Mouse (Mus musculus): ENCODE results near the gene Khdrbs1.
"Not testable (repeated sequence)": the region's sequence is repeated elsewhere in the genome, so short reads cannot be mapped to it uniquely, and the experiment has no call there.

Khdrbs1 gene

DNA sequence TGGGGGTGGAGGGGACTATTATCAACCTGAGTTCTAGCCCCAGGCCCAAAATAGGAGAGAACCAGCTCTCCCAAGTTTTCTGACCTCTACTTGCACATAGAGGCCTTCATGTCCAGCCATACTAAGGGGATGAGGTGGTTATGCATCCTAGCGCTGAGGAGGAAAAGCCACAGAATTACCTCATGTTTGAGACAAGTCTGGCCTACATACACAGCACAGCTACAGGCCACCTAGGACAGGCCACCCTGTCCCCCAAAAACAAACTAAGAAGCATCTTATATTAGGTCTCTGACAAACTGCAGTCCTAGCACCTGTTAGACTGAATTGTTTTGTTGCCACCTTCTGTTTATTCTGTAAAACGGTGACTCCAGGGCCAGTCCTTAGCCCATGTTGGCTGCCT, 1.4 kb upstream of the Khdrbs1 start:
- DNase-seq (ENCODE audit: low read depth, low spot score), result no peak

- peak; percentile 48 for DNase-seq (ENCODE audit: low read depth, low spot score)
These were observed 897 bp upstream of the Khdrbs1 start for GRCm38 (mm10) chr4:129743010-129743390.

DNA sequence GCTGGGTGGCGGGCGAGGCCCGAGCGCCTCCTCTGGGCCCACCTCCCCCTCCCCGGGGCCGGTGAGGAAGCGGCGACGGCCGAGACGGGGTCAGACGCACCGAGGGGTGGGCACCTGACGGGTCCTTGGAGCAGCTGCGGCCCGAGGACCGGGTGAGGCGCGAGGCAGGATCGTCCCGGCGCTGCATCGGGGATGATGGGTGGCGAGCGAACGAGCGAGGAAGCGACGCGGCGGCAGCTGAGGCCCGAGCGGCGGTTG, 200 bp downstream of the Khdrbs1 start:
- DNase-seq (ENCODE audit: low read depth, low spot score), result no peak

GRCm38 (mm10) chr4:129741251-129741973, 691 bp downstream of the Khdrbs1 start:
- peak; percentile 60 for DNase-seq (ENCODE audit: low read depth, low spot score)

DNA sequence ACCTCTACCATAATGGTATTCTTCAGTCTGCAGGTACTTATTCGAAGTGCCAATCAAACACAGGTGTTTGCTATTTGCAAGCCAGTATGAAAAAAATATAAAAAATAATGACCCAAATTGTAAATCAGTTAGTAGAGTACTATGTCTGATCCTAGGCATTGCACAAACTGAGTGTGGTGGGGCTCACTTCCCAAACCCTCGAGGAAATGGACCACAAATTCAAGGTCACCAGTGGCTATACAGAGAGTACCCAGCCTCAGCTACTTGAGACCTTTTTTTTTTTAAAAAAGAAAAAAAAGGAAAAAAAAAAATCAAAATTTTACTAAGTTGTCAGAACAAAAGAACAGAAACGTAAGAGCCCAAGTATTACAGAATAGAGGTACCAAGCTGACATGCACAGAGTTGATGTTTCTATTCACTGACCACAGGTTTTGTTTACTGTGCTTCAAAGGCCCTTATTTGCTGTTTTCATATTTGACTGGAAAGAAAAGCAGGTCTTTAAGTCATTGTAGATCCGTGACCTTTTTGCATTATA, 2.9 kb downstream of the Khdrbs1 start:
- no peak for DNase-seq (ENCODE audit: low read depth, low spot score)

DNA sequence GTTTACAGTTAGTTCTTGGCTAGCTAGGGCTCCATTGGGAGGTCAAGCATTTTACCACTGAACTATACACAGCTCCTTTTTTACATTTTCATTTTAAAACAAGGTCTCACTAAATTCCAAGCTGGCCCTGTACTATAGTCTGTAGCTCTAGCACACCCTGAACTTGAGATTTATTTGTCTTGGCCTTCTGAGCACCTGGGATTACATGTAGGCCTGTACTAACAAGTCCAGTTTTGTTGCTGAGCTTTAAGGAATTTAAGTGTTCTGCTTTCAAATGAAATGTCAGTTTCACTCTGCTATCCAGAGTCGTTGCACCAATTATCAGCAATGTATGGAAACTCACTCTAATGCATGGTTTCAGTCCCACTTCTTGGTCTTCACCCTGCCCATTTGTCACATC, 5.9 kb downstream of the Khdrbs1 start:
- DNase-seq (ENCODE audit: low read depth, low spot score), result no peak

DNA sequence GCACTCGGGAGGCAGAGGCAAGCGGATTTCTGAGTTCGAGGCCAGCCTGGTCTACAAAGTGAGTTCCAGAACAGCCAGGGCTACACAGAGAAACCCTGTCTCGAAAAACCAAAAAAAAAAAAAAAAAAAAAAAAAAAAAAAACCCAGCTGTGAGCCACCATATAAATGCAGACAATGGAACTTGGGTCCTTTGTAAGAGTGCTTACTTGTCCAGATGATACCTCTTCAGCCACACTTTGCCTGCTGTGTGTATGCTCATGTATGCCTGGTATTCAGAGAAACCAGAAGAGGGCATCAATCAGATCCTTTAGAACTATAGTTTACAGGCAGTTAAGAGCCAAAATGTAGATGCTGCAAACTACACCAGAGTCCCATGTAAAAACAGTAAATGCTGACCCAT, 6.6 kb downstream of the Khdrbs1 start:
- peak; percentile 58 for DNase-seq (ENCODE audit: low read depth, low spot score)

DNA sequence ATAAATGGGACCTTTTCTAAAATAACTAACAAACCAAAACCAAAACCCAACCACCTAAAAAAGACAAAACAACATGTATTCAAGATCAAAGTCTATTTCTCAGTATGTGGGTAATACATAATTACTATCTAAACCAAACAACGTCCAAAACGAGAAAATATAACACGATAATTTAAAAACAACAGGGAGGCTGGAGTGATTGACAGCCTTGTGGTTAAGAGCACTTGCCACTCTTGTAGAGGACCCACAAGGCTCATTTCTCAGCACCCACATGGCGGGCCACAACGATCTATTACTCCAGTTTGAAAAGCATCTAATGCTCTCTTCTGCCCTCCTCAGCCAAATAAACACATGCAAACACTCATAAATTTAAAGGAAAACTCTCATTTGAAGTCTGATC, 10.7 kb downstream of the Khdrbs1 start:
- no peak for DNase-seq (ENCODE audit: low read depth, low spot score)

DNA sequence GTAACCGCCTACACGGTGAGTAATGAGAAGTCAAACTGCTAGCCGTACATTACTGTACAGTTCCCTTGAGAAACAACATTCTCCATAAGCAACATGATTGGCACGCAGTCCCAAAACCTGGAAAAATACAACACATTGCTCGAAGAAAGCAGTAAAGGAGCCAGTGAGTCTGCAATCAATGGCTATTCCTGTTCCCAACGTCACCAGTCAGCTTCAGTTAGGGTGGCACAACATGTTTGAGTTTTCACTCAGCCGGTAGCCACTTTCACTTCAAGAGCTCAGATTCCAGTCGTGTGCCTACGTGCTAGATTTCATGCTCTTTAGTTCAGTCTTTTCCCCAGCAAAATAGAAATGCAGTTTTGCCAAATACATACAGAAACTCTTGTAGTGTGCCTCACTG, 25.8 kb downstream of the Khdrbs1 start:
- DNase-seq (ENCODE audit: low read depth, low spot score), result no peak

- no peak for DNase-seq (ENCODE audit: low read depth, low spot score)
These were observed 32.5 kb downstream of the Khdrbs1 start for GRCm38 (mm10) chr4:129709486-129710129.

DNA sequence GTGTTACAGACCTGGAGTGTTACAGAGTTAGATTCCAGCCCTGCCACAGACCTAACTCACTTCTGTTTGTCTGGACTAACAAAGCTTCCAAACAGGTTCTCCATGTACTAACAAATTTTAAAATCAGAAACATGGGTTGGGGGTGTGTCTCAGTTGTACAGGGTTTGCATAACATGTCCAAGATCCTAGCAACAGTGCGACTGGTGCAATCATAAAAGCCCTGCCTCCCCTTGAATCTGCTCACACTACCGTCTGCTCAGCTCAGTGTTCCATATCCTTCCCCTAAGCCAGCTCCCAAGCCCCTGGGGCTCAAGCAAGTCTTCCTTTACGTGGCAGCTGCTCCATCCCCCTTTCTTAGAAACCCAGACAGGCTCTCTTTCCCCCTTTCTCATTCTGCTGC, 35.4 kb downstream of the Khdrbs1 start:
- DNase-seq (ENCODE audit: low read depth, low spot score), result no peak

DNA sequence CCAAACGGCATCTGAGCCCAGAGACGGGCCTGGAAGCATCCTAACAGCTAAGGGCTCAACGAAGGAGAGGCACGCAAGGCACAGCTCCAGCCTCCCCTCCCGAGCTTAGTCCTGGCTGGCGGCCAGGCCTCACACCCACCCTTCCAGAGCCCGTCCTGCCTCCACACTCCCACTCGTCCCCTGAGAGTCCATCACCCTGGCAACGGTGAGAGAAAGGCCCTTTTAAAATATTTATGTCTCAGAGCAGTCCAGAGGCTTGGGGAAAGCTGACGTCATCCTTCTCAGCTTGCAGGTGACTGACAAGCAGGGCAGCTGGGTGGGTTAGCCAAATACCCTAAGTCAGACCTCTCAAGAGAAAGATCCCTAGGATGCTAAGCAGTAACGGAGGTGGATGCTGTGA, 39.6 kb downstream of the Khdrbs1 start:
- DNase-seq (ENCODE audit: low read depth, low spot score), result peak; percentile 64

GRCm38 (mm10) chr4:129701503-129702377, 40.4 kb downstream of the Khdrbs1 start:
- peak; percentile 90 for DNase-seq (ENCODE audit: low read depth, low spot score)

DNA sequence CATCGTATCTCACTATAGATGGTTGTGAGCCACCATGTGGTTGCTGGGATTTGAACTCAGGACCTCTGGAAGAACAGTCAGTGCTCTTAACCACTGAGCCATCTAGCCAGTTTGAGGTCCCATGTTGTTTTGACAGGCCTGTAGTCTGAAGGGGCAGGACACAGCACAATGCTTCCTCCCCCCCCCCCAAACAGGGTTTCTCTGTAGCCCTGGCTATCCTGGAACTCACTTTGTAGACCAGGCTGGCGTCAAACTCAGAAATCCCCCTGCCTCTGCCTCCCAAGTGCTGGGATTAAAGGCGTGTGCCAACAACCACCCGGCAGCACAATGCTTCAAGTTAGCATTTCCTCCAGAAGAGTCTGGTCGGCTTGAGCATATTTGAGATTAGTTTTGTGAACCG, 41.4 kb downstream of the Khdrbs1 start:
- not testable (repeated sequence) for DNase-seq (ENCODE audit: low read depth, low spot score)

DNA sequence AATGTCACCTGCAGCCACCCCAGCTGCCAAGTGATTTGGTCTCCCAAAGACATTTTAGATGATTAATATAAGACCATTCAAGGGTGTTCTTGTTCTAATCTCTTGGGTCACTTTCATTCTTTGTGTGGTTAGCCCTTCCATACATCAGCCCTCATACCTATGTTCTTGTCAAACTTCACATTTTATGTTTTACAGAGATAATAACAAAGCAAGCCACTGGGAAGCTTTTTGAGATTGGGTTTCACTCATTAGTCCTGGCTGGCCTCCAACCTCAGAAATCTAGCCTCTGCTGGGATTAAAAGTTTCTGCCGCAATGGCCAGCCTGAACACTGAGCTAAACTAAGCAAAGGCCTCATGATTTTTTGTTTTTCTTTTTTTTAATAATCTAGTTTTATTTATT, 41.9 kb downstream of the Khdrbs1 start:
- no peak for DNase-seq (ENCODE audit: low read depth, low spot score)

GRCm38 (mm10) chr4:129697191-129697590, 44.9 kb downstream of the Khdrbs1 start:
- no peak for DNase-seq (ENCODE audit: low read depth, low spot score)

DNA sequence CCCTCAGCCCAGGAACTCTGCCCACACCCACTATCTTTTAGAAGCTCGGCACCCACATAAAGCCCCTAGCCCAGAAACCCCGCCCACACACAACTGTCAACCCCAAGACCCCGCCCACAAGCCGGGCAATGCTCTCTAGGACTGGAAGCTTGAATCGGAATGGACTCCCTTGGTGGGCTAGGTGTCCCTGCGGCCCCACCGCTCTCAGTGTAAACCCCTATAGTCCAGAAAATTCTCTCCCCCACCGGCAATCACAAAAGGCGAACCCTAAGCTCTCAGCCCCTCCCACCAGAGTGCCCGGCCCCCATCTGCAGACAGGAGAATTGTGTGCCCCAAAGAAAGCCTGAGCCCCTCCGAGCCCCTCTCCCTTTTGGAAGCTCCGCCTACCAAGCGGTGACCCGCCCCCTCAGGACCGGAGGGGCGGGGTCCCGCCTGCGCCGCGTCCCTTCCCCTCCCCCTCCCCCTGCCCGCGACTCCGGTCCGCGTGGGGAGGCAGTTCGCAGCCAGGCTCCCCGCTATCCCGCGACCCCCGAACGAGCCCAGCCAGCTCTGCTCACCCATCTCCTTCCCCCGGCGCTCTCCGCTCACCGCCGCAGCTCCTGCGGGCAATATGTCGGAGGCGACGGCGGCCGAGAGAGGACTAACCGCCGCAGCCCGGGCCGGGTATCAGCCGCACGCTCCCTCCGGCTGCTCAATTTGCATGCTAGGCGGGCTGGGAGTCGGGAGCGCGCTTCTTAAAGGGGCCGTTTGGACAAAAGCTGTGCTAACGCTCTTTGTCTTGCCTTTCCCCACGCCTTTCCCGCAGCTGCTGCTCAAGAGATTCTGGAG, 45.7 kb downstream of the Khdrbs1 start, which contains the start of gene Tmem39b:
Tmem39b (minus strand) TSS at position 681 of the 828 bp plus-strand sequence.
- DNase-seq (ENCODE audit: low read depth, low spot score), result peak; percentile 96

DNA sequence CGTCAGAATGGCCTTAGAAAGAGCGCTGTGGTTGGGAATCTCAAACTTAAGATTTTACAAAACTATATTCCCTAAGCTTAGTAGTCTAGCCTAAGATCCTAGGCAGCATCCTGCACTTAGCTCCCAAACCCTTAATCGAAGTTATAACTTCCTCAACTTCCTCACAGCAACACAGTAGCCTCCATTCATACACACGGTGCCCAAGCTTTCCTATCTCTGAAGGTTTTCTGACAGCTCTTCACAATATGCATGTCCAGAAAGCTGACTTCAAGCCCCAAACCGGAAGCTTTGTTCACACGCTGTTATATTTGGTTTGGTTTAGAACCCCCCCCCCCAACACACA, 46.3 kb downstream of the Khdrbs1 start:
- DNase-seq (ENCODE audit: low read depth, low spot score), result no peak

DNA sequence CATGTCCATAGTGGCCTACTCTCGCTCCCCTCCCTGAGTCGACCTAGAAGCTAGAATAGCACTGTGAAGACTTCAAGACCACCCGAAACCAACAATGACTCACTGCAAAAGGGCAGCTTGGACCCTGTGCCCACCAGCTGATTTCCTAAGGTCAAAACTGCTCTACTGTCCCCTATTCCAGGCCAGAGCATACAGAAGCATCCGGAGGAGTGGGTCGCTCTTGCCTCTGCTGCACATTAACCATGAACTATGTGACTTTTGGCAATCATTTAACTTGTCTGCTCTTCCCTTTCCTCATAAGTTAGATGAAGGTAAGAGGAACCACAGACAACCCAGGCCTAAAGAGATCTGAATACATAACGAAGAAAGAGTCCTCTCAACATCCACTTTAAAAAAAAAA, 57.6 kb downstream of the Khdrbs1 start:
- DNase-seq (ENCODE audit: low read depth, low spot score), result no peak

DNA sequence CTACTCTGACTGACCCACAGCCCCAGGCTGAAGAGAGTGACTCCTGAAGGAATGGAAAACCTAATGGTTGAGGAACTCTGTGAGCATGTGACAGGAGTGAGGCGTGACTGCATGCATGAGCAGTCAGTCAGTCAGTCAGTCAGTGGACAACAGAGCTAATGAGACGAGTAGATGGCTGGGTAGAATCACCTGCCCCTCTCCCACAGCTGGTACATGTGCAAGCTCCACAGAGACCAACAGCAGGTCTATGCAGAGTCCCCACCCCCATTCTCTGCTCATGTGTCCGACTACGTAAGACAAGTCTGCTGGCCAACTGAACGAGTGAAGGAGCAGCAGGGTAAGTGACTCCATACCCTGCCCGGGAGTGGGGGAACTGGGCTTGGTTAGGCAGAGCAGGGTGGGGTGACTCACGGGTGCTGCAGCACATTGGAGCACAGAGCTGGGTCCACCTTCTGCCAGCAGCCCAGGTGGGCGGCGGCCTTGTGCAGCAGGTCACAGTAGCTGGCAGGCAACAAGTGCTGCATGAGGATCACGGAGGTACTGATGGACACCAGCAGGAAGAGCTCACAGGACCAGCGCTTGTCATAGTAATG, 58.1 kb downstream of the Khdrbs1 start:
- DNase-seq (ENCODE audit: low read depth, low spot score), result no peak

DNA sequence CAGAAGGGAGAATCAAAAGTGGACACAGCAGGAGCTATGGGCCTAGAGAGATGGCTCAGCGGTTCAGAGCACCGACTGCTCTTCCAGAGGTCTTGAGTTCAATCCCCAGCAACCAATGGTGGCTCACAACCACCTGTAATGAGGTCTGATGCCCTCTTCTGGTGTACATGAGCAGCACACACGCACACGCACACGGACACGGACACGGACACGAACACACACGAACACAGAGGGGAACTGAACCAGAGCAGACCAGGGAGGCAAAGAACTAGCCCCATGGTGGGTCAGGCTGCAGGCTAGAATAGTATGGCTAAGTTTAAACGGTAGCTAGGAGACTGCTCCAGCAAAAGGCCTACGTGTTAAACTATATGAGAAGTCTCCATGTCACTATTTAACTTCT, 60.3 kb downstream of the Khdrbs1 start:
- DNase-seq (ENCODE audit: low read depth, low spot score), result peak; percentile 48
